Mouse (Mus musculus): ENCODE results near the gene Cfap77. TPM values are rescaled to one million over a fixed set of nuclear protein-coding genes. Genes with fewer than 3 reads are reported as not detected.

Cfap77 gene
- polyA plus RNA-seq, 1 experiment from 2014 or later, result 0.18 TPM

DNA sequence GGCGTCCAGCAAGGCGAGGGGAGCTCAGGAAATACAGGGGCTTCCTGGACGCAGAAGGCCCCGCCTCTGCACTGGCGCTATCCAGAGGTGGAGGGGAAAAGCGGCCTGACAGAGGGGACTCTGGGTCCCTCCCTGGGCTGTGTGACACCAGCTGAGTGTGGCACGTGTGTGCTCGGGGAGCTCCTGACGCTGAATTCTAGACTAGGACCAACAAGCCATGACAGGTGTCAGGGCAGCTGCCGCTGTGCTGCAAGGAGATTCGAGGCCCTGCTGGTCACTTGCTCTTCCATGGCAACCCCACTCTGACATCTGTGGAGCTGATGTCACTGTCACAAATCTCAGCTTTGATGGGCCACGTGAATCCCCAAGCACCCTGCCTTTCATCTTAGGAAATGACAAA is 60.9 kb downstream of the Cfap77 start:
- H3K27me3 ChIP-seq (ENCODE audit: control insufficient read depth, insufficient read depth, low read length), result no peaks in the 10 kb centered on the region
- no peak overlapping the region for H3K4me2 ChIP-seq (ENCODE audit: low read depth, low read length)
- WGBS, result 64% methylated on average over 12 of the region's 12 CpGs
- no peaks in the 10 kb centered on the region for H3K4me1 ChIP-seq (ENCODE audit: control insufficient read depth, insufficient read depth, low read length)
- no peak overlapping the region for H3K9ac ChIP-seq (ENCODE audit: low read length)
- no peak overlapping the region for H3K4me3 ChIP-seq (ENCODE audit: low read length)
- no peaks in the 10 kb centered on the region; the same call in 1 of the 2 replicates for H3K9me3 ChIP-seq (replicated peaks; ENCODE audit: control insufficient read depth, low read length)
- no peaks in the 10 kb centered on the region for H3K36me3 ChIP-seq (ENCODE audit: control insufficient read depth, insufficient read depth)
- no peak for ATAC-seq (replicated peaks; ENCODE audit: extremely low read depth, insufficient read depth, low FRiP score)
- no peak overlapping the region for H3K27ac ChIP-seq (ENCODE audit: low read length)

DNA sequence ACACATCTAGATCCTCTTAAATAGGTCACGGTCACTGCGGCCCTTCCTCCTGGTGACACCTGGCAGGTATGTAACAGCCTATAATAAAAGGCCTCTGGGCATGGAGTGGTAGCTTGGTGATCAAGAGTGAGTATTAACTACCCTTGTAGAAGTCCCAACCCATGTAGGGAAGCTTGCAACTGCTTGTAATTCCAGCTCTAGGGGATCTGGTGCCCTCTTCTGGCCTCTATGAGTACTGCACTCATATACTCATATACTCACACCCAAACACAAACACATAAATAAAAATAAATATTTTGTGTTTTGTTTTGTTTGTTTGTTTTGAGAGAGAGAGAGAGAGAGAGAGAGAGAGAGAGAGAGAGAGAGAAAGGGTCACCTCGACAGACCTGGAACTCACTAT is 66.1 kb downstream of the Cfap77 start:
- no peaks in the 10 kb centered on the region for H3K4me1 ChIP-seq (ENCODE audit: control insufficient read depth, insufficient read depth, low read length)
- 97% methylated on average over 3 of the region's 3 CpGs for WGBS

DNA sequence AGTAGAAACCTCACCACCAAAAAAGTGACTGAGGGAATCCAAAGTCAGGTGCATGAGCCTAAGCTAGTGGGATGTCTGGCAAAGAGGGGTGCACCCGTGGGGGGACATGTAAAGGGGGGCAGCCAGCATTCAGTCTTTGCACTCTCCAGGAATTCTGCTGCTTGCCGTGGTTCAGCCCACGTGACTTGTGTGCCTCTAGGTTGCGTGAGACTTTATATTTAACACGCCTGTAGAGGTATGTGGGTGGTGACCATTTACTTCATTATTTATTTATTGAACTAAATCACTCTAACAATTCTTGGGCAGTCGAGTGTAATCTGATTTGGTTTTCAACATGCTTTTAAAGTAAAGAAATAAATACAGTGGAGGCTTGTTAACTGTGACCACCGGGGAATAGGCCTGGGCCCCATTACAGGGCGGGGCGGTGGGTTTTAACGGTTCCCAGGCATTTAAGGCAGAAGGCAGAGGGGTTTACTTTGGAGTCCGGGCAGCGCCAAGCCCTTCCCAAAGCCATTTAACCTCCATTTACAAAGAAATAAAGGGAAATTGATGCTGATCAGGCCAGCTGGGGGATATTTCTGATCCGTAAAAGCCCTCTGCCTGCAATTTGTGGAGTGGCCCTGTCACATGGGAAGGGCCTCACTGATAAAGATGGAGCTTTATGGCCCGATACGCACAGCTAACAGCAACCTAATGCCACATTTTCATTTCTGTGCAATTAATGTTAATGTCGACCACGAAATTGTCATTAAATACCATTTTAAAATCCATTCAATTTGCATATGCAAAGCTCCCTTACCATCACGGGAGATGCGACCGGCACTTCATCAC is 74.6 kb downstream of the Cfap77 start:
- H3K4me2 ChIP-seq (ENCODE audit: low read depth, low read length), result no peak overlapping the region
- H3K4me1 ChIP-seq (ENCODE audit: control insufficient read depth, insufficient read depth, low read length), result no peaks in the 10 kb centered on the region
- no peak overlapping the region for H3K4me3 ChIP-seq (ENCODE audit: low read length)
- H3K9me3 ChIP-seq (replicated peaks; ENCODE audit: control insufficient read depth, low read length), result no peaks in the 10 kb centered on the region; the same call in 1 of the 2 replicates
- H3K27ac ChIP-seq (ENCODE audit: low read length), result no peak overlapping the region
- peaks cover 14% of the 10 kb centered on the region for H3K27me3 ChIP-seq (ENCODE audit: control insufficient read depth, insufficient read depth, low read length)
- no peaks in the 10 kb centered on the region for H3K36me3 ChIP-seq (ENCODE audit: control insufficient read depth, insufficient read depth)
- no peak for ATAC-seq (replicated peaks; ENCODE audit: extremely low read depth, insufficient read depth, low FRiP score)
- no peak overlapping the region for H3K9ac ChIP-seq (ENCODE audit: low read length)
- WGBS, result 76% methylated on average over 20 of the region's 20 CpGs

More for the DNA sequence above, 66.1 kb downstream of the Cfap77 start:
- no peak overlapping the region for H3K9ac ChIP-seq (ENCODE audit: low read length)
- peaks cover 6% of the 10 kb centered on the region; the same call in 1 of the 2 replicates for H3K9me3 ChIP-seq (replicated peaks; ENCODE audit: control insufficient read depth, low read length)
- no peaks in the 10 kb centered on the region for H3K27me3 ChIP-seq (ENCODE audit: control insufficient read depth, insufficient read depth, low read length)
- no peak overlapping the region for H3K27ac ChIP-seq (ENCODE audit: low read length)
- no peak for ATAC-seq (replicated peaks; ENCODE audit: extremely low read depth, insufficient read depth, low FRiP score)
- no peak overlapping the region for H3K4me3 ChIP-seq (ENCODE audit: low read length)
- H3K4me2 ChIP-seq (ENCODE audit: low read depth, low read length), result no peak overlapping the region
- no peaks in the 10 kb centered on the region for H3K36me3 ChIP-seq (ENCODE audit: control insufficient read depth, insufficient read depth)

DNA sequence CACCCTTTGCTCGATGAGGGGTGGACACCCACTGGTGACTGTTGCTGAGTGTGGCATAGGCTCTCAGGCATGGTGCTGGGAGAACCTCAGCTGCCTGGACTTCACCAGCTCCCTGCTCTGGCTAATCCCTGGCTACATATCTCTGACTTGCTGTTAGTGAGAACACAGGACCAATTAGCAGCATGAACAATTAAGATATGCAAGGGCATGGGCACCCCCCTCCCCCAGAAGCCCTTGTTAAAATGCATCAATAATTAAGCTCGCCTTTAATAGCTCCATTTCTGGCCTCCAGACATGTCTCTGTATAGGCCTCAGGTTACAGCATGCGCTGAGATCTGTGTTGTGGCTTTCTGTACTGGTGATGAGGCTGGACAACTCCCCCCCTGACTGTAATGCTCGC is 76.4 kb downstream of the Cfap77 start:
- 71% methylated on average over 4 of the region's 4 CpGs for WGBS
- H3K27me3 ChIP-seq (ENCODE audit: control insufficient read depth, insufficient read depth, low read length), result peaks cover 29% of the 10 kb centered on the region
- H3K9ac ChIP-seq (ENCODE audit: low read length), result no peak overlapping the region

DNA sequence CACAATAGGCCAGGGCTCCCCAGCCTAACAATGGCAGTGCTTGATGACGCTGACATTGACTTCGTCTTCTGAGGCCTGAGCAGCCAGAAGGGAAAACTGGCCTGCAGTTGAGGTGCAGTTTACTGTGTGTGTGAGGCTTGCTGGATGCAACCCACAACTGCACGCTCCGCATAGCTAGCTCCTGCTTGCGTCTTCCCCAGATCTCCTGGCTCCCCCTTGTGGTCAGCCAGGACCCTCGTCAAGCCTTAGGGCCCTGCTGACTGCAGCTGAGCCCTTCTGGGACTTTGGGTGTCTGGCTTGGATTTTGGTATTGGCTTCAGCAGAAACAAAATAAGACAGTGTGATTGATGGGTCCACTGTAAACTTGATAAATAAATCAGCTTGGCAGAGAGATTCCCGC is 78.2 kb downstream of the Cfap77 start:
- no peaks in the 10 kb centered on the region for H3K36me3 ChIP-seq (ENCODE audit: control insufficient read depth, insufficient read depth)
- no peak overlapping the region for H3K27ac ChIP-seq (ENCODE audit: low read length)
- peaks cover 33% of the 10 kb centered on the region for H3K27me3 ChIP-seq (ENCODE audit: control insufficient read depth, insufficient read depth, low read length)
- H3K4me1 ChIP-seq (ENCODE audit: control insufficient read depth, insufficient read depth, low read length), result no peaks in the 10 kb centered on the region
- no peaks in the 10 kb centered on the region for H3K9me3 ChIP-seq (replicated peaks; ENCODE audit: control insufficient read depth, low read length)
- no peak overlapping the region for H3K9ac ChIP-seq (ENCODE audit: low read length)
- ATAC-seq (replicated peaks; ENCODE audit: extremely low read depth, insufficient read depth, low FRiP score), result no peak
- WGBS, result 8% methylated on average over 7 of the region's 7 CpGs
- H3K4me3 ChIP-seq (ENCODE audit: low read length), result no peak overlapping the region
- H3K4me2 ChIP-seq (ENCODE audit: low read depth, low read length), result no peak overlapping the region

More for the DNA sequence above, 76.4 kb downstream of the Cfap77 start:
- no peak overlapping the region for H3K4me2 ChIP-seq (ENCODE audit: low read depth, low read length)
- no peaks in the 10 kb centered on the region for H3K4me1 ChIP-seq (ENCODE audit: control insufficient read depth, insufficient read depth, low read length)
- H3K36me3 ChIP-seq (ENCODE audit: control insufficient read depth, insufficient read depth), result no peaks in the 10 kb centered on the region
- H3K9me3 ChIP-seq (replicated peaks; ENCODE audit: control insufficient read depth, low read length), result no peaks in the 10 kb centered on the region; the same call in 1 of the 2 replicates
- no peak overlapping the region for H3K4me3 ChIP-seq (ENCODE audit: low read length)
- no peak overlapping the region for H3K27ac ChIP-seq (ENCODE audit: low read length)
- no peak for ATAC-seq (replicated peaks; ENCODE audit: extremely low read depth, insufficient read depth, low FRiP score)

DNA sequence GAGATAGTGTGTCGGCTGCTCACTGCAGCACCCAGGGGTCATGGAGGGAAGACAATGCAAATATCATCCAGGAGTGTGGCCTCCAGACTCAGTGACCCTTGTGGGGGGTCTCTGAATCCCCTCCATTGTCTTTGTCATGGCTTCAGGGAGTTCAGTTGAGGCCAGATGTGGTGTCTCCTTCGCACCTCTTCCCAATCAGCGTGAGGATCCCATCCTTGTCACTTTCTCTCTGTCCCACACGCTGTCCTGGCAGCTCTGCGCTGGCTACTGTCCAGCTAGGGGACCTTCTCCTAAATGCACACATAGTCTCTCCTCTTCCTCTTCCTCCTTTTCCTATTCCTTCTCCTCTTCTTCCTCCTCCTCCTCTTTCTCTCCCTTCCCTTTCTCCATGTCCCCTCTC is 79.3 kb downstream of the Cfap77 start:
- no peaks in the 10 kb centered on the region for H3K4me1 ChIP-seq (ENCODE audit: control insufficient read depth, insufficient read depth, low read length)
- no peak overlapping the region for H3K4me2 ChIP-seq (ENCODE audit: low read depth, low read length)
- no peak for ATAC-seq (replicated peaks; ENCODE audit: extremely low read depth, insufficient read depth, low FRiP score)
- no peaks in the 10 kb centered on the region for H3K36me3 ChIP-seq (ENCODE audit: control insufficient read depth, insufficient read depth)
- WGBS, result 63% methylated on average over 5 of the region's 5 CpGs
- H3K9me3 ChIP-seq (replicated peaks; ENCODE audit: control insufficient read depth, low read length), result no peaks in the 10 kb centered on the region
- no peak overlapping the region for H3K27ac ChIP-seq (ENCODE audit: low read length)
- no peak overlapping the region for H3K9ac ChIP-seq (ENCODE audit: low read length)
- H3K27me3 ChIP-seq (ENCODE audit: control insufficient read depth, insufficient read depth, low read length), result peaks cover 35% of the 10 kb centered on the region
- no peak overlapping the region for H3K4me3 ChIP-seq (ENCODE audit: low read length)

DNA sequence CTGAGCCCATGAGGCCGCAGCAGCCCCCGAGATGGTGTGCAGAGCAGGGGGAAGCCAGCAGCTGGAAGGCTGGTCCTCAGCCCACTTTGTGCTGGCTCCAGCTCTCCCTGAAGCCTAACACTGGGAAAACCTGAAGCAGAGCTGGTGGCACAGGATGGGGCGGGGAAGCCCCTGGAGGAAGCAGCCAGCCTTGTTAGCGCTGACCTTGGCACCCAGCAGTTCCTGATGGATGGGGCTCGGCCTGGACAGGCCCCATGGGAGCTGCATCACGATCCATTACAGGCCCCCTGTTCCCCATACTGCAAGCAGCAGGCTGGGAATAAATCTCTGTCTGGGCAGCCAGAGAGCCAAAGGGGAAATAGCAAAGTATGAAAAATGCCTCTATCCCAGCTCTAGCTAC is 80.3 kb downstream of the Cfap77 start:
- Histone ChIP-seq H3K4me3 (ENCODE audit: low read length) (no peak overlapping the region), H3K27ac (ENCODE audit: low read length) (no peak overlapping the region), H3K36me3 (ENCODE audit: control insufficient read depth, insufficient read depth) (no peaks in the 10 kb centered on the region), H3K9ac (ENCODE audit: low read length) (no peak overlapping the region), H3K4me2 (ENCODE audit: low read depth, low read length) (no peak overlapping the region), H3K9me3 (replicated peaks; ENCODE audit: control insufficient read depth, low read length) (no peaks in the 10 kb centered on the region), H3K27me3 (ENCODE audit: control insufficient read depth, insufficient read depth, low read length) (peaks cover 35% of the 10 kb centered on the region), H3K4me1 (ENCODE audit: control insufficient read depth, insufficient read depth, low read length) (no peaks in the 10 kb centered on the region)
- ATAC-seq (replicated peaks; ENCODE audit: extremely low read depth, insufficient read depth, low FRiP score), result no peak
- 20% methylated on average over 6 of the region's 6 CpGs for WGBS

DNA sequence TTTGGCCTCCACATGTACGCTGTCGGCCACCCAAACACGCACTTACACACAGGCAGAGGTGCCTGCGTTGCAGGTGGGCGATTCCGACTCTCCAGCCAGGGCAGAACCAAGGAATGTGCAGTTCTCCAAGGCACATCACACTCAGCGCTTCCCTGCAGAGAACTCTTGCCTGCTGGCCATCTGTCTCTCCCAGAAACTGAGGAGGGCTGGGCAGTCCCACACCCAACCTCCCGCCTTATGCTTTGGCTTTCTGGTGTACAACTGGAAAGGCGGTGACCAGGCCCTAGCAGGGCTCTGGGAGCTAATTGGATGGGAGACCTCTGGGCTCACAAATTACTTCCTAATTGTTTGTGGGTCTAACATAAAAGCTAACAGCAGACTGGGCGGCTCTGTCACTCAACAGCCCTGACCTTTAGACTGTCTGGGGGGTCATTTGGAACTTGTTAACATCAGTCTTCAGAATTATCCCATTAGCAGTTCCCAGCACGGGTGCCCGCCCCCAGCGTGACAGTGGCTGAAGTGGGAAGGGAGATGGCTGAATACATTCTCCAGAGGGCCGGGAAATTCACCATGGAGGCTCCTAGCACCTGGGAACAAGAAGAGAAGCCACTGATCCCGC is 80.9 kb downstream of the Cfap77 start:
- no peak overlapping the region for H3K4me3 ChIP-seq (ENCODE audit: low read length)
- H3K9ac ChIP-seq (ENCODE audit: low read length), result no peak overlapping the region
- 45% methylated on average over 15 of the region's 15 CpGs for WGBS
- no peaks in the 10 kb centered on the region for H3K36me3 ChIP-seq (ENCODE audit: control insufficient read depth, insufficient read depth)
- H3K27me3 ChIP-seq (ENCODE audit: control insufficient read depth, insufficient read depth, low read length), result peaks cover 35% of the 10 kb centered on the region
- no peaks in the 10 kb centered on the region for H3K9me3 ChIP-seq (replicated peaks; ENCODE audit: control insufficient read depth, low read length)
- H3K4me2 ChIP-seq (ENCODE audit: low read depth, low read length), result no peak overlapping the region
- no peak overlapping the region for H3K27ac ChIP-seq (ENCODE audit: low read length)
- no peak for ATAC-seq (replicated peaks; ENCODE audit: extremely low read depth, insufficient read depth, low FRiP score)
- no peaks in the 10 kb centered on the region for H3K4me1 ChIP-seq (ENCODE audit: control insufficient read depth, insufficient read depth, low read length)

DNA sequence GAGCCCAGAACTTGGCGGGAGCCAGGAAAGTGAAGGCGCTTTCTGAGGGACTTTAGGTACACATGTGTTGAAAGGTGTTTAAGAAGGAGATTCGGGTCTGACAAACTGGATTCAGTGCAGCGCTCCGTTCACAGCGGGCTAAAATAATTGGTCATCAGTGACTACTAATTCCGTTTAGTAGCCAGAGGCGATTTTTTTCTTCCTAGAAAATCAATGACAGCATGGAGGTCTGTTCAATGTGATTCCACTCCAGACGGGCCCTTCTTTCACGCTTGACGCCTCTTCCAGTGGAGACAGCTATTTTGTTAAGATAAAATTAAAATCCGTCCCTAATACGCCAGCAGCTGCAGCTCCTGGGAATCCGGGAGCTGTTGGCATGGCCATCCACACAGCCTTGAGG is 84.4 kb downstream of the Cfap77 start:
- 73% methylated on average over 14 of the region's 14 CpGs for WGBS
- peaks cover 23% of the 10 kb centered on the region for H3K27me3 ChIP-seq (ENCODE audit: control insufficient read depth, insufficient read depth, low read length)
- H3K27ac ChIP-seq (ENCODE audit: low read length), result no peak overlapping the region
- no peaks in the 10 kb centered on the region for H3K36me3 ChIP-seq (ENCODE audit: control insufficient read depth, insufficient read depth)
- no peak overlapping the region for H3K9ac ChIP-seq (ENCODE audit: low read length)
- no peak overlapping the region for H3K4me3 ChIP-seq (ENCODE audit: low read length)
- no peaks in the 10 kb centered on the region for H3K9me3 ChIP-seq (replicated peaks; ENCODE audit: control insufficient read depth, low read length)
- no peaks in the 10 kb centered on the region for H3K4me1 ChIP-seq (ENCODE audit: control insufficient read depth, insufficient read depth, low read length)
- no peak overlapping the region for H3K4me2 ChIP-seq (ENCODE audit: low read depth, low read length)
- ATAC-seq (replicated peaks; ENCODE audit: extremely low read depth, insufficient read depth, low FRiP score), result no peak
